Mouse (Mus musculus): ENCODE data around the gene Mcoln1. TPM values are rescaled to one million over a fixed set of nuclear protein-coding genes. Genes with fewer than 3 reads are reported as not detected.

Mcoln1 gene
- polyA plus RNA-seq, 1 experiment from 2014 or later, result 46.9 TPM

DNA sequence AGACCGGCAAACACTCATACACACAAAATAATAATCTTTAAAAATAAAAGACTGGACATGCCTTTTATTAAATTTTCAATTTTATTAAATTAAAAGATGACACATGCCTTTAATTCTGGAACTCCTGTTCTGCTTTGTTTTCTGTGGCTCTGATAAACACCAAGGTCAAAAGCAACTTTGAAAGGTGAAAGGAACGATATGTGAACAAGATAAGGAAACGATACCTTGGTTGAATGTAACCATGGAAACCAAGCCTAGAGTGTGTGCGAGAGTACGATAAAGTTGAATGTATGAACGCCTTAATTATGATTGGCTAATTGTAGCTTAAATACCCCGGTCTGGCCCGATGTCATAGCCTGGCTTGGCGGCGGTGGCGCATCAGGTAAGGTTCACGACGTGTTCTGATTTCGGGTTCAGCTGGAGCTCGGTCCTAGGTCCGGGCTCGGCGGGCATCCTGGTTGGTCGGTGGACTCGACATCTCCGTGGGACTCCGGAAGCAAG, 18.0 kb upstream of the Mcoln1 start:
- H3K4me2 ChIP-seq (ENCODE audit: low read length), result no peak overlapping the region
- no peaks in the 10 kb centered on the region for H3K36me3 ChIP-seq (ENCODE audit: insufficient read depth, low read length)
- no peak overlapping the region for H3K27ac ChIP-seq
- H3K9ac ChIP-seq (ENCODE audit: low read depth, low read length), result no peak overlapping the region
- ATAC-seq (replicated peaks; ENCODE audit: low FRiP score, low read depth) (no peak), DNase-seq (ENCODE audit: low spot score) (no peak)
- no peaks in the 10 kb centered on the region for H3K27me3 ChIP-seq (ENCODE audit: insufficient read depth, low read length)
- no peaks in the 10 kb centered on the region for H3K9me3 ChIP-seq (replicated peaks; ENCODE audit: low read length)
- no peak for TF ChIP-seq CTCF (IDR thresholded peaks at IDR 0.05; ENCODE audit: low read depth)
- H3K4me1 ChIP-seq (replicated peaks; ENCODE audit: insufficient read depth, low read length), result no peaks in the 10 kb centered on the region
- 90% methylated on average over 22 of the region's 22 CpGs for whole genome bisulfite sequencing
- H3K4me3 ChIP-seq (replicated peaks; ENCODE audit: low read depth, low read length), result no peak overlapping the region

DNA sequence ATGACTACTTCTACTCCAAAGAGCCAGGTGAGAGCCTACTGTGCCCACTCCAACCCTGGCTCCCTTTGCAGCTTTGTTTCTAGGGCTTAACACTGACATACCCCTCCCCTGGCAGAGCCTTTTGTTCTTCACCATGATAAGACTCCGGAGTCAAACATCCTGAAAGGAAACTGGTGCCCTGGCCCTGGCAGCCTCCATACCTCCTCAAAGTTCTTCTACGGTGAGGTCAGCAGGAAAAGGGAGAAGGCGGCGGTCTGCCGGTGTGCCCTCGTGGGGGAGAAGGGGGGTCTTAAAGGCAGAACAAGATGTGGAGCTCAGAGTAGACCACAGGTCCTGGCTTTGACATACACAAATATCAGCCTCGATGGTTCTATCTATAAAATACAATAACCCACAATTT, 16.7 kb upstream of the Mcoln1 start:
- 73% methylated on average over 7 of the region's 7 CpGs for WGBS
- Histone ChIP-seq H3K36me3 (ENCODE audit: insufficient read depth, low read length) (no peaks in the 10 kb centered on the region), H3K9ac (ENCODE audit: low read depth, low read length) (no peak overlapping the region), H3K27me3 (ENCODE audit: insufficient read depth, low read length) (no peaks in the 10 kb centered on the region), H3K4me3 (replicated peaks; ENCODE audit: low read depth, low read length) (no peak overlapping the region), H3K27ac (no peak overlapping the region), H3K4me1 (replicated peaks; ENCODE audit: insufficient read depth, low read length) (no peaks in the 10 kb centered on the region), H3K9me3 (replicated peaks; ENCODE audit: low read length) (no peaks in the 10 kb centered on the region), H3K4me2 (ENCODE audit: low read length) (no peak overlapping the region)
- no peak for TF ChIP-seq CTCF (IDR thresholded peaks at IDR 0.05; ENCODE audit: low read depth)
- DNase-seq (ENCODE audit: low spot score) (no peak), ATAC-seq (replicated peaks; ENCODE audit: low FRiP score, low read depth) (no peak)

- Histone ChIP-seq H3K27ac (no peak overlapping the region), H3K27me3 (ENCODE audit: insufficient read depth, low read length) (no peaks in the 10 kb centered on the region), H3K4me3 (replicated peaks; ENCODE audit: low read depth, low read length) (no peak overlapping the region), H3K36me3 (ENCODE audit: insufficient read depth, low read length) (no peaks in the 10 kb centered on the region), H3K4me2 (ENCODE audit: low read length) (no peak overlapping the region), H3K4me1 (replicated peaks; ENCODE audit: insufficient read depth, low read length) (no peaks in the 10 kb centered on the region), H3K9ac (ENCODE audit: low read depth, low read length) (no peak overlapping the region), H3K9me3 (replicated peaks; ENCODE audit: low read length) (no peaks in the 10 kb centered on the region)
- 30% methylated on average over 5 of the region's 5 CpGs for WGBS
- TF ChIP-seq CTCF (IDR thresholded peaks at IDR 0.05; ENCODE audit: low read depth), result no peak
- no peak for DNase-seq (ENCODE audit: low spot score)
- 0 out of 2 replicates have a peak, but pooled peaks have one; percentile 43 for ATAC-seq (replicated peaks; ENCODE audit: low FRiP score, low read depth)
These were observed 15.1 kb upstream of the Mcoln1 start for GRCm38 (mm10) chr8:3485192-3485591.

DNA sequence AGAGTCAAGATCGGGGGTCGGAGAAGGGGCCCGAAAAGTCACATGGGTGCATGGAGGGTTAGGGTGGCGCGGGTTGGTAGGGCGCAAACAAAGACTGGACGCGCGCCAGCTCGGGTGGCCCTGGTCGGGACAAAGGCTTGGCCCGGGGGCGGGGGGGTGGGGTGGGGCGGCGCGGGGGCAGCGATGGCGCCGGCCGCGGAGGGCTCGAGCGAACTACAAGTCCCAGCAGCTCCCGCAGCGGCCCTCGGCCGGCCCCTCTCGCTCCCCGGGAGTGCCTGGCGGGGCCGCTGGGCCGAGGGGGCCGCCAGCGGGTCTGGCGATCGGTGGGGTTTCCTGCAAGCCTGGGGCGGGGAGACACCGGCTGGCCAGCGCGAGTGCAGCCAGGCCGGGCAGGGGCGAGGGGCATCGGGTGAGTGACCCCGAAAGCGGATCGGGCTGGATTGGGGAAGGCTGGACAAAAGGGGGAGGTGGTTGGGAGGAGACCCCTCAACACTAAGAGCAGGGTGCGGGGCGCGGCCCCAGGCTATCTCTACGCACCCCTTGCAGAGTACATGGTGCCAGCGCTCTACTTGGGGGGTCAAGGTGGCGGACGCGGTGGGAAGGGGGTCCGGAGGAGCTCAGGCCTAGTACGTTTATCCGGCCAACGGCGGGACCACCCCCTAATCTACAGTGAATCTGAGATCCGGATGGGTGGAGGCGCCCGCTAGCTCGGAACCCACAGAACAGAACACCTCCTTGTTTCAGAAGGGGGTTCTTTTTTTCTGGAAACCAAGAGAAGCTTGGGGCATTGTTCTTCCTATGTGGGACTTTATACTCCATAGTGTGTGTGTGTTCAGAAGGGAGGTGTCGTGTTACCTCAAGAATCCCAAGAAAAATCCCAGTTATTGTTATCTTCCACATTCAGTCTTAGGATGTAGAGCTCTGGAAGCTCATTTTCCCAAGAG, 7.1 kb upstream of the Mcoln1 start, which contains the start of gene Zfp358:
Gene Zfp358, plus strand, starts transcription at position 238 of the 944 bp plus-strand sequence.
- TF ChIP-seq CTCF (IDR thresholded peaks at IDR 0.05; ENCODE audit: low read depth), result no peak
- Histone ChIP-seq H3K27me3 (ENCODE audit: insufficient read depth, low read length) (no peaks in the 10 kb centered on the region), H3K9me3 (replicated peaks; ENCODE audit: low read length) (no peaks in the 10 kb centered on the region), H3K36me3 (ENCODE audit: insufficient read depth, low read length) (peaks cover 18% of the 10 kb centered on the region), H3K27ac (peak within 1 kb of the TSS; percentile 85), H3K4me3 (replicated peaks; ENCODE audit: low read depth, low read length) (peak within 1 kb of the TSS; percentile 96), H3K4me2 (ENCODE audit: low read length) (peak within 1 kb of the TSS; percentile 58), H3K9ac (ENCODE audit: low read depth, low read length) (peak within 1 kb of the TSS; percentile 99), H3K4me1 (replicated peaks; ENCODE audit: insufficient read depth, low read length) (peaks cover 5% of the 10 kb centered on the region; the same call in 1 of the 2 replicates)
- WGBS, result under 1% methylated on average over 59 of the region's 64 CpGs
- ATAC-seq (replicated peaks; ENCODE audit: low FRiP score, low read depth), result peak; percentile 86
- DNase-seq (ENCODE audit: low spot score), result peak; percentile 88

GRCm38 (mm10) chr8:3493845-3494208, 6.4 kb upstream of the Mcoln1 start:
- DNase-seq (ENCODE audit: low spot score) (peak; percentile 29), ATAC-seq (replicated peaks; ENCODE audit: low FRiP score, low read depth) (no peak)
- Histone ChIP-seq H3K4me3 (replicated peaks; ENCODE audit: low read depth, low read length) (peak overlapping the region; percentile 96), H3K36me3 (ENCODE audit: insufficient read depth, low read length) (peaks cover 18% of the 10 kb centered on the region), H3K9ac (ENCODE audit: low read depth, low read length) (peak overlapping the region; percentile 99), H3K27me3 (ENCODE audit: insufficient read depth, low read length) (no peaks in the 10 kb centered on the region), H3K27ac (peak overlapping the region; percentile 85), H3K9me3 (replicated peaks; ENCODE audit: low read length) (no peaks in the 10 kb centered on the region), H3K4me2 (ENCODE audit: low read length) (peak overlapping the region; percentile 58), H3K4me1 (replicated peaks; ENCODE audit: insufficient read depth, low read length) (peaks cover 5% of the 10 kb centered on the region; the same call in 1 of the 2 replicates)
- WGBS, result 32% methylated on average over 6 of the region's 6 CpGs
- no peak for TF ChIP-seq CTCF (IDR thresholded peaks at IDR 0.05; ENCODE audit: low read depth)

- WGBS, result 96% methylated on average over 44 of the region's 44 CpGs
- TF ChIP-seq CTCF (IDR thresholded peaks at IDR 0.05; ENCODE audit: low read depth), result no peak
- Histone ChIP-seq H3K9ac (ENCODE audit: low read depth, low read length) (no peak overlapping the region), H3K36me3 (ENCODE audit: insufficient read depth, low read length) (peaks cover 18% of the 10 kb centered on the region), H3K27ac (no peak overlapping the region), H3K4me3 (replicated peaks; ENCODE audit: low read depth, low read length) (no peak overlapping the region), H3K9me3 (replicated peaks; ENCODE audit: low read length) (no peaks in the 10 kb centered on the region), H3K27me3 (ENCODE audit: insufficient read depth, low read length) (no peaks in the 10 kb centered on the region), H3K4me2 (ENCODE audit: low read length) (no peak overlapping the region), H3K4me1 (replicated peaks; ENCODE audit: insufficient read depth, low read length) (peaks cover 5% of the 10 kb centered on the region; the same call in 1 of the 2 replicates)
- no peak for DNase-seq (ENCODE audit: low spot score)
- no peak for ATAC-seq (replicated peaks; ENCODE audit: low FRiP score, low read depth)
These were observed 4.5 kb upstream of the Mcoln1 start for GRCm38 (mm10) chr8:3495578-3496427.
